11 mouse cellular contexts compared by ENCODE assay signal in genomic region chr7:47110511-47110910, GRCm38 (mm10). TPM values are rescaled to one million over a fixed set of nuclear protein-coding genes. Genes with fewer than 3 reads are reported as not detected.
A peak's percentile ranks its signal among the peaks of the same experiment; 100 is the strongest.
DNase-seq lines count a peak whose midpoint lies in the region; ATAC-seq and TF ChIP-seq lines count a peak whose summit lies in the region.
"Had no signal": no experiment of that assay in that cellular context is flagged by ENCODE, and none has a peak within 500 bp of the region (broad histone marks: within the 10 kb centered on the region; RNA-seq: fewer than 3 reads in every experiment).

No protein-coding gene starts in this region.

- 33% methylated on average over 7 of the region's 7 CpGs for WGBS in lung, adult 2 months
- 68% methylated on average over 7 of the region's 7 CpGs for WGBS in intestine, embryonic 16.5 days

- intact Hi-C loops in left cerebral cortex, postnatal 36 days (cut with DNase I): no loop called here

- H3K27me3 ChIP-seq in intestine, embryonic 16.5 days (replicated peaks; ENCODE audit: control insufficient read depth, insufficient read depth, low read length): 0 out of 2 replicates have a peak, but pooled peaks cover 2% of the 10 kb centered on the region
- H3K27me3 ChIP-seq: embryonic facial prominence, embryonic 15.5 days; limb, embryonic 13.5 days had no signal

- H3K9ac ChIP-seq in intestine, embryonic 16.5 days (ENCODE audit: low read depth, low read length): no peak overlapping the region
- H3K9ac ChIP-seq: embryonic facial prominence, embryonic 15.5 days; limb, embryonic 13.5 days had no signal

- H3K4me3 ChIP-seq in lung, adult 2 months (replicated peaks; ENCODE audit: extremely low read depth, low read depth, low read length): no peak overlapping the region
- H3K4me3 ChIP-seq in intestine, embryonic 16.5 days (ENCODE audit: low read length): no peak overlapping the region
- H3K4me3 ChIP-seq: embryonic facial prominence, embryonic 15.5 days; limb, embryonic 13.5 days had no signal

- H3K4me1 ChIP-seq in lung, adult 2 months (ENCODE audit: control insufficient read depth, insufficient read depth, low read length): no peaks in the 10 kb centered on the region
- H3K4me1 ChIP-seq in intestine, embryonic 16.5 days (ENCODE audit: control insufficient read depth, insufficient read depth, low read length): no peaks in the 10 kb centered on the region
- H3K4me1 ChIP-seq: embryonic facial prominence, embryonic 15.5 days; limb, embryonic 13.5 days had no signal

- ATAC-seq in common myeloid progenitor, adult 5-6 weeks (replicated peaks; ENCODE audit: low read depth, poor library complexity, severe bottlenecking): peak; percentile 39; the same call in 1 of the 2 replicates
- no peak for ATAC-seq in intestine, embryonic 16.5 days

- H3K27ac ChIP-seq in intestine, embryonic 16.5 days (ENCODE audit: low read length): no peak overlapping the region
- H3K27ac ChIP-seq: embryonic facial prominence, embryonic 15.5 days; limb, embryonic 13.5 days had no signal

- no peak for TF ChIP-seq POLR2A in lung, adult 2 months (IDR thresholded peaks at IDR 0.05; ENCODE audit: borderline replicate concordance, extremely low read depth, low read depth, low read length)

- no peaks in the 10 kb centered on the region for H3K9me3 ChIP-seq in intestine, embryonic 16.5 days (ENCODE audit: control insufficient read depth, low read length)
- H3K9me3 ChIP-seq: embryonic facial prominence, embryonic 15.5 days; limb, embryonic 13.5 days had no signal

- H3K36me3 ChIP-seq in intestine, embryonic 16.5 days (ENCODE audit: control insufficient read depth, insufficient read depth, low read length): no peaks in the 10 kb centered on the region
- H3K36me3 ChIP-seq: embryonic facial prominence, embryonic 15.5 days; limb, embryonic 13.5 days had no signal

- H3K4me2 ChIP-seq in intestine, embryonic 16.5 days (ENCODE audit: low read depth, low read length): no peak overlapping the region
- H3K4me2 ChIP-seq: embryonic facial prominence, embryonic 15.5 days; limb, embryonic 13.5 days had no signal

- no peak for TF ChIP-seq CTCF in lung, adult 2 months (IDR thresholded peaks at IDR 0.05; ENCODE audit: insufficient read depth, low read length)

- DNase-seq in lung, adult 18-20 months: peak; percentile 11 to 14
- no peak for DNase-seq in lung, adult 2 months
- peak; percentile 50 to 62 for DNase-seq in left cerebral cortex, postnatal 36 days (ENCODE audit: low spot score in 2 of 2)
- peak; percentile 84 for DNase-seq in telencephalon, adult 2 months (ENCODE audit: low read depth, low spot score)
- no peak for DNase-seq in heart, postnatal 4 days
- DNase-seq in ovary, postnatal 36 days (ENCODE audit: low spot score): no peak
- DNase-seq: heart, adult 11 months had no signal

RNA-seq across cellular contexts. Expression of gene Ptpn5, which starts 23.0 kb away (rescaled TPM):
- polyA plus RNA-seq in lung, adult 2 months (2012; rRNA removed): 0.90 and 1.3 TPM in 2 replicates
- not detected in 2 replicates for total RNA-seq in common myeloid progenitor, adult 5-6 weeks (2017)
- 100 to 1,000 TPM; 149 to 184 TPM for total RNA-seq in left cerebral cortex, postnatal 36 days (2021)
- 1.1 and 1.3 TPM in 2 replicates for polyA plus RNA-seq in intestine, embryonic 16.5 days (2015; fragmentation: Nextera tagmentation; extraction: Ambion mirVana)
- not detected for total RNA-seq in heart, postnatal 4 days (2021)

Comparison
In these comparisons a context has a peak if more than half of its experiments do, and no peak if none do; other contexts are left out.
1. DNase-seq: peak in lung, adult 18-20 months (2 of 2), left cerebral cortex, postnatal 36 days (2 of 2) and telencephalon, adult 2 months (single experiment); none in lung, adult 2 months (single experiment), heart, postnatal 4 days (single experiment) and ovary, postnatal 36 days (single experiment).
2. RNA of gene Ptpn5, which starts 23.0 kb away (total RNA-seq): 149 to 184 TPM in left cerebral cortex, postnatal 36 days; not detected in common myeloid progenitor, adult 5-6 weeks and not detected in heart, postnatal 4 days; every median in the first group is over 100 times any median in the second.